Mouse (Mus musculus): Measurements from ENCODE around the gene Nolc1.

Nolc1 gene

DNA sequence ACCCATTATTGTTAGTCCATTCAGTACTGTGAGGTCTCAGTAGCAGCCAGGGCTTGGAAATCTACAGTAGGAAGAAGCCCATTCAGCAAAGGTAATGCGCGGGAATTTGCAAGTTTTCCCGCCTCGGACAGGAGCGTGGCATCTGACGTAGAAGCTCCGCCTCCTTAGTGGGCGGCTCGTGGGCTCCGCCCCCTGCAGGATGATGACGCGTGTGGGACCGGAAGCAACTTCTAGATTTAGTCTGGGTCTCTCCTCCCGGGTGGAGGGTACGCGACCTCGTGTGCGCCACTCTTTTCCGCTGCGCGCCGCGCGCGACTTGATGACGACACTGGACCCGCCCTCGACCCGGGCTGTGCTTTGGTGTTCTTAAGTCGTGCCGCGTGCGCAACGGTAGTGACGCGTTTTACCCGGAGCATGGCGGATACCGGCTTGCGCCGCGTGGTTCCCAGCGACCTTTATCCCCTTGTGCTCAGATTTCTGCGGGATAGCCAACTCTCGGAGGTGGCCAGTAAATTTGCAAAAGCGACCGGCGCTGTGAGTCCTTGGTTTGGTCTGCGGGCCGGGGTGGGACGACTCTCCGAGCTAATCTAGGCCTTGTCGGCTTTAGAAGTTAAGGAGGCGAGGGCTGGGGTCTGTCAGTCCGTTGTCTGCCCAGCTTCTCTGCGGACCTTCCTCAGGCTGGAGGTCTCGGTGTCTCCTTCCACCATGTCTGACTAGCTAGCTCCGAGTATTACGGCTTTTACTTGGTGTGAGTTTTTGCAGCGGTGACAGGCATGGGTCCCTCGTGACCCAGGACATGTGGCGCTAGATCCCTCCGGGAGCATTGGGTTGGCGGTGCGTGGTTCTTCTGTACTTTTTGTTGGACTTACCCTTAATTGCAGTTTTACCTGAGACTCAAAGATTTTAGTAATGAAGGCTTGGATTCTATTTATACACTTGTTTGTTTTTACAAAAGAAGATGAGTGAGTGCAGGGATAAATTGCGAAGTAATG lies at the start of gene Nolc1:
Nolc1 (plus strand) TSS at position 248 of the 992 bp plus-strand sequence.
- DNase-seq (ENCODE audit: low spot score in 2 of 2): peak; percentile 99

DNA sequence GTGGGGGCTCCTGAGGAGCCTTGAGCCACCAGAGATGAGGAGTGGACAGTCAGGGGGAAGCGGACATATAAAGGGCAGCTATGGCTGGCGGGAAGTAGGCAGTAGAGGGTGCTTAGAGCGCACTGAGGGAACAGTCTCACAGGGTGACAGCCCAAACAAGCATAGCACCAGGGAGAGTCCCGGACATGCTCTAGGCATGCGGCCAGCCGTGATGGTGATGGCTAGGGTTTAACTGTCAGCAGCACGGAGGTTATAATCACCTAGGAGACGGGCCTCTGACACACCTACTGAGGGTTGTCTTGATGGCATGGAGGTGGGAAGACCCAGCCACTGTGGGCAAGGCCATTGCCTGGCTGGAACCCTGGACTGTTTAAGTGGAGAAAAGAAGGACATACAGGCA lies 49.1 kb upstream of the Nolc1 start:
- DNase-seq (ENCODE audit: low spot score in 2 of 2): no peak

DNA sequence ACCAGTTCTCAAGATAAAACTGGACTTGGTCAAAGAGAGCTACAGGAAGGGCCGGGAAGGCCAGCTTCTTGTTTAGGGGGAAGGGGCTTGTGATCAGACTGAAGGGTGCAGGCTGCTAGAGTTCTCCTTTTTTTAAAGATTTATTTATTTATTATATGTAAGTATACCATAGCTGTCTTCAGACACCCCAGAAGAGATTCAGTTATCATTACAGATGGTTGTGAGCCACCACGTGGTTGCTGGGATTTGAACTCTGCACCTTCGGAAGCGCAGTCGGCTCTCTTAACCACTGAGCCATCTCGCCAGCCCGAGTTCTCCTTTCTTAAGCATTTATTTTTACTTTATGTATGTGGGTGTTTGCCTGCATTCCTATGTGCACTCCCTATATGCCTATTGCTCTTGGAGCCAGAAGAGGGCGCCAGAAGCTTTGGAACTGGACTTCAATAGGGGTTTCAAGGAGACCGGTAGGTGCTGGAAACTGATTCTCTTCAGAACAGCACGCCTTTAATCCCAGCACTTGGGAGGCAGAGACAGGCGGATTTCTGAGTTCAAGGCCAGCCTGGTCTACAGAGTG lies 46.8 kb upstream of the Nolc1 start:
- no peak for DNase-seq (ENCODE audit: low spot score in 2 of 2)

DNA sequence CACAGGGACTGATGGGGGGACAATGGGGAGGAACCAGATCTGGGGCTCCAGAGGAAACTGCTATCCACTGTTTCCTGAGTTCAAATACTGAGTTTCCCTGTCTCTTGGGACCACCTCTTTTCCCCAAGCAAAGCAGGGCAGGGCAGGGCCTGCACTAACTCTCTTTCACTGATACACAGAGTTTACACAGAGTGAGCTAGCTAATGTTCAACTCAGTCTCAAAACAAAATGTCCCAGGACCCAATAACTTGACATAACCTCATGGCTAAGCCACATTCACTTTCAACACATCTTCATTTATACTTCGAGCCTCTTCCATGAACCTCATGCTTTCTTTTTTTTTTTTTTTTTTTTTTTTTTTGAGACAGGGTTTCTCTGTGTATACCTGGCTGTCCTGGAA lies 46.0 kb upstream of the Nolc1 start:
- DNase-seq (ENCODE audit: low spot score in 2 of 2): no peak

DNA sequence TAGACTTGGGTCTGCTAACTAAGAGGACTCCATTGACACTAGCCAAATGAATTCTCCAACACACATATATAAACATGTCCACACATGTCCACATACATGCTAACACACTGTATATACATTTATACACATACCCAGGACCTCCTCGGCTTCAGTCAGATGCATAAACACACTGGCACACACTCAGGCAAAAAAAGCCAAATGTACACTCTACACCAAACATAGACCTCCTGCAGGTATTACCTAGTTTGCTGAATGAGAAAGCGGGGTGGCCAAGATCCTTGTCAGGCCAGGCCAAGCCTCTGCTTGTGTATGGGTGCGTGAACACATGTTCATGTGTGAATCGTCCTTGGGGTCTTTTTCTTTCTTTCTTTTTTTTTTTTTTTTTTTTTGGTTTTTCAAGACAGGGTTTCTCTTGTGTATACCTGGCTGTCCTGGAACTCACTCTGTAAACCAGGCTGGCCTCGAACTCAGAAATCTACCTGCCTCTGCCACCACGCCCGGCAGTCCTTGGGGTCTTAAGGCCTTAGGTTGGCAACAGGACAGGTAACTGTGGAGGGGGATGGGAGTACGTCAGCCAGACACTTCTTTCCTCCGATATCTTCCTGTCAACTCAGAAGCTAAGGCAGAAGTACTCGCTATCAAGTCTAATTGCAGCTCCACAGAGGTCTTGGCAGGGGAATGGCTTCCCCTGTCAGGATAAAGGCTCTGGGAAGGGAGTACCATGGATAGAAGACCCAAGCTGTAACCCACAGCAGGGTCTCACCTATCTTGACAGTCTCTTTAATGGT lies 45.3 kb upstream of the Nolc1 start:
- no peak for DNase-seq (ENCODE audit: low spot score in 2 of 2)

DNA sequence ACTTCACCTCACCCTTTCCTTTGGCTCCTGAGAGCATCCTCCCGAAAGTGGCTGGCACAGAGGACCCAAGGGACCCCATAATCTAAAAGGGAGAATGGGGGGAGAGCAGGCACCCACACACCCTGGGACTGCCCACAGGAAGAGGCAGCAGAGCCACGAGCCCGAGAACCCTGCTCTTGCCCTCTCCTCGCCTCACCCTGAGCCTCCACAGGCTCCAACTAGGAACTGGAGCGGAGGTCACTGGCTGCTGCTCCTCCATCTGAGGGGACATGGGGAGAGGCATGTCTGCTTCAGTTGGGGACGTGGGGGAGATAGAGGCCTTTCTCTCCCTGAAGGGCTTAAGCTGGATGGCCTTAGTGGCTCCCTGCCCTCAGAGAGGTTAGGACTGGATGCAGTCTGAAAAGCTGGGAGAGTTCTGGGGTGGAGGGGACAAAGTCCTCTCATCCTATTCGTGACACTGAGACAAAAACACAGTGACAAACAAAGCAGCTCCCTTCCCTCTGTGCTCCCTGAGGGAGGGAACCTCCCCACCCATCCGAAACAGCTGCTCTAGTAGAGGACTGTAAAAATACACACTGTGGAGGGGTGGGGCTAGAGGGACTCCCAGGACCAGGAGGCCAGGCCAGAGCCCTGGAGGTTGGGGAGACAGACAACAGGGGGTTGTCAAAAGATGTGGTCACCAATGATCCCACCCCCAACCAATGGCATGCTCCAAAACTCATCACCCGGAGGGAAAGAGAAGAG lies 43.8 kb upstream of the Nolc1 start:
- no peak for DNase-seq (ENCODE audit: low spot score in 2 of 2)

DNA sequence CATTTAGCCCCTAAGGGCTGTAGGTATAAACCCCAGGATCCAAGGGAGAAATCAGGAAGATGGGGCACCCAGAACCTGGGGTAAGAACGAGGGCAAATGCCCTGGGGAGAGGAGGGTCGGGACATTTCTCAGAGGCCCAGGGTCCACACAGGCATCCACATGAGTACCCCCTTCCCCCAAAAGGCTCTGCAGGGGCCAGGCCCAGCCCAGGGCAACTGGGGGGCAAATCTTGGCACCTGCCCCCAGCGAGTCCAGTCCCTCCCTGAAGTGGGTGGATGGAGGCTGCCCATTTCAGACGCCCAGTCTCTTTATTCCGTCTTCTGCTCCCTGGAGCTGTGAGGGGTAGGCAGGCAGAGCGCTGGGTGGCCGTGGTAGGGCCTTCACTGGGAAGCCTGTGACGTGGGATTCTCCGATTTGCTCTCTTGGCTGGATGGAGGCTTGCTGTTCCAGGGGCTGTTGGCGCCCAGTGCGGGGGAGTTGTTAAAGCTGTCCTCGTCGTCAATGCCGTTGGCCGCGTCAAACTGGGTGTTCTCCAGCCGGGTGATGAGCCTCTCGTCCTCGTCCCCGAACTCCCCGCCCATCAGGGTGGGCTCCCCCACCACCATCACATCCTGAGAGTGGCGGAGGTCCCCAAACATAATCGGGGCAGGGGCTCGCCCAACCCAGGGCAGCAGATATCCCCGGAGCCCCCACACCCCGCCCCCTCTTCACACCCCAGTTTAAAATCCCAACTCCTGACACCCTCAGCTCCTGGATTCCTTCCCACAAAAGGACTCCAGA lies 42.7 kb upstream of the Nolc1 start:
- DNase-seq (ENCODE audit: low spot score in 2 of 2): no peak

DNA sequence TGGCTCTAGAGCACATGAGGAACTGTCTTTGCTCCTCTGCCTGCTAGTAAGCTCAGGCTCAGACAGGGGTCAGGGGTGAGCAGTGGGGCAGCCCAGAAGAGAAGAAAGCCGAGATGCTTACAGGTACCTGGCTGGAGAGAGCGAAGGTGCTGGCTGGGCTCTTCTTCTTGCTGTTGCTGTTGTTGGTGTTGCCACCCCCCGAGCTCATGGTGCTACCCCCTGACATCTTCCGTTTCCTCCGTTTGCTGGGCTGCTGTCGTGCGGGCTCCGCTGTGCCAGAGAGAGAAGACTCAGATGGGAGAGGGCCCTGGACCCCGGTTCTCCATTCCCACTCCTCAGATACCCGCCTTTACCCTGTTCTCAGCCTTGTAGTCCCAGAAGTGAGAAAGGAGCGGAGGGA lies 41.8 kb upstream of the Nolc1 start:
- DNase-seq (ENCODE audit: low spot score in 2 of 2): no peak

DNA sequence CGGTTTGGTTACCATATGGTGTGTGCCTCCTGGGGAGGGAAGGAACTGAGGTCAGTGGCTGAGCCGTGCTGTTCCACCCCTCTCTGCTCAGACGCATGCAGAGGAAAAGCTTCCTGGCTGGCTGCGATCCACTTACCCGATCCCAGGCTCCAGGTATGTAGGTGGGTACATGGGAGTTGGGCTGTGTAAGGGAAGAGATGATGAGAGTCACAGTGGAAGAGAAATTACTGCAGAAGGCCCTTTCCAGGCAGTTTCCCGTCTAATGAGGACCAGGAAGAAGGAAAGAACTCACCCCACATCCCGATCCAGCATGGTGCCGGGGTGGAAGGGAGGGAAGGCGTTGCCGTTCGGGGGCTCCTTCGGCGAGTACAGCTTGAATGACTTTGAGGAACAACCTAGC lies 39.7 kb upstream of the Nolc1 start:
- DNase-seq (ENCODE audit: low spot score in 2 of 2): no peak

DNA sequence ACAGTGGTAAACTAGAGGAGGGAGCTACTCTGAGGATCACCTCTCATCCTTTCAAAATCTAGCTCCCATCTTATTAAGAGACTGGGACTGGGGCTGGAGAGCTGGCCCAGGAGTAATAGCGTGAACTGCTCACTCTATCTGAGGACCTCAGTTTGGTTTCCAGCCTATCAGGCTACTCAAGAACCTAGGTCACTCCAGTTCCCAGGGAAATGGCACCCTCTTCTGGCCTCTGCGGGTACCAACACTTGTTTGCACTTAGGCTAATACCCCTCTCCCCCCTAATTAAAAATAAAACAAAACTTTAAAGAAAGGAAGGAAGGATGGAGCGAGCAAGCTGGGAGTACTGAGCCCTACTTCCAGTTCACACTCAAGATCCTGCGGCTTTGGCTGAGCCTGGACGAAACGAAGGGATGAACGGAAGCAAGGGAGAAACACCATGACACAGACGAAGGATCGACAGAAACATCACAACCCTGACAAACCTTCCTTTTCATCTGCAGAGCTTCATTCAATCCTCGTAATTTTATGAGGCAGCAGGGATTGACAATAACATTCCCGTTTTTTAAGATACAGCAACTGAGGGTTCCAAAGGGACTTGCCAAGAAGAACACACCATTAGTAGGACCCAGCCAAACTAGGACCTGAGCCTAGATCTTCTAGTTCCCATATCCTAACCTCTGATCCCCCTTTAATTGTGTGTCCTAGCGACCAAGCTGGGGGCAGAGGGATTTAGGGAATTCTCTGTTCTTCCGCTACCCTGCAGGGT lies 39.0 kb upstream of the Nolc1 start:
- no peak for DNase-seq (ENCODE audit: low spot score in 2 of 2)

DNA sequence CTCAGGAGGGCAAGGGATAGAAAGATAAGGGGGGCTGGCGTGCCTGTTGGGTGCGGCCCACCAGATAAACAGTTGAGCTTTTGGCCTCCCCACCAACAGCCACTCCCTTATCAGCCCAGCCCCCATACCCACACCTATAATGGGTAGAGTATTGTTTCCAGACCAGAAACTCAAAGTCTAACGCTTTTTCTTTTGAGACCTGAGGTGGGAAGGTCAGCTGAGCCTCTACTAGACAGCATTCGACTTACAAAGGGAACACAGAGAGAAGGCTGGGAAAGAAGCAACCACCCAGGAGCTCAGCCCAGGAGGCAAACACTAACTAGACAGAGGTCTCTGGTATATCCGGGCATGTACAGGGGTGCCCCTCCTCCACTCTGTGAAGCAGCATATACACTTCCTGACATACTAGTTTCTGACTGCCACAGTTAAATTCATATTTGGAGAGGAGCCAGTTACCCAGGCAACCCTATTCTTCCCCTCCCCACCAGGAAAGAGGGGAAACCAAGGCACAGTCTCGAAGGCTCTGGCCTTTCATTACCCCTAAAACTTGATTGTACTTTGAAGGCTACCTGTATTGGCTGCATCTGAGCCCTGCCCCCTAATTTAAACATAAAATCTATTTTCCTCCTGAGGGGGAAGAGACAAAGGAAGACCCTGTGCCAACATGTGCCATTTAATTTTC lies 38.3 kb upstream of the Nolc1 start:
- peak; percentile 61 to 62 for DNase-seq (ENCODE audit: low spot score in 2 of 2)

DNA sequence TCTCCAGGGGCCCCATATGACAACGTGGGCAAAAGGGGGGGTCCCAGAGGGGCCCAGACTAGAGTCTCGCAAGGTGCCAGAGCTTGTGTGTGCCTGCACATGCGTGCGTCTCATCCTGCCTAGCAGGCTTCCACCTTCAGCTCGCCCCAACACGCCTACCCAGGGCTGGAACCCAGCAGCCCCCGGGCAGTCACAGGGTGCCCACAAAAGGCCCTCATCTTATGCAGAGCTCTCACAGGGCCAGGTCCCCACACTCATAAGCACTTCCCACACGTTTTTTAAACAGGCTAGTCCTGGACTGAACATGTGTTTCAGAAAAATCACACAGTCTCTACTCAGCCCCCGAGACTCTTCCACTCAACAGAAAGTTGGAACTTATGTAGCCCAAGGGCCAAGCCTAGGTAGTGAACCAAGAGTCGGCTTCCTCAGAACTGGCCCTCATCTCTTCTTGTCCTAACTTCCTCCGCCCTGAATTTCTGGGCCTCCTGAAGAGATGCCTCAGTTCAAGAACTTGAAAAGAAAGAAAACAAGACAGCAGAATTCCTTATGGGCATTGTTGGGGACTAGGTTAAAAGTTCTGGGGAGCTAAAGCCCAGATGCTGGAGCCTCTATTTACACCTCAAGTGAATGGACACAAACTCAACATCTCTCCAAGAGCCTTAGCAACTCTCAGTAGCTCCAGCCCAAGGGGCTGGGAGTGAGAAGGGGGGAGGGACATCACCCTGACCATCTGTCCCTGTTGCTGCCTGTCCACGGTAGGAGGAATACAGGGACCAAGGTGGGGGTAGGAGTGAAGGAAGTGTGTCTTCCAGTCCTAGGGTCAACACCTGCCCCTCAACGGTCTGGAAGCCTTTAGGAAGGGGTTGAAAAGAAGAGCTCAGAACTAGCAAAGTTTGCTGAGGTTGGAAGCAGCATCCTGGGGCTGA lies 37.5 kb upstream of the Nolc1 start:
- DNase-seq (ENCODE audit: low spot score in 2 of 2): no peak

DNA sequence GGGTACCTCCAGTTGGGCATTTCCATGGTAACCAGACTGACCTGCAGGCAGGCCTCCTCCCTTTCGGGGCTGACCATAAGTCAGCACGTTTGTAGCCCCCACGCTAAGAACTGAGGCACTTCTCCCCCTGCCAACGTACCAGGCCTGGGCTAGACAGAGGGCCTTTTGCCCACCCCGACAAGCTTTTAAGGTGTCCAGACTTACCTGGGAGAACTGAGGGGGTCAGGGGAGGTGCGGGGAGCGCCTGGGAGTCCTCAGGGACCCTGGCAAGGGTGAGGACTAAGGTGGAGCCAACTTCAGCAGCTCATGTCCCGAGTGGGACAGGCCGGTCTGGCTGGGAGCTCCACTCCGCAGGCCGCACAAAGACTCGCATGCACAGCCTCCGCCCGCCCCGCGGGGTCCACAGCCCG lies 36.8 kb upstream of the Nolc1 start:
- DNase-seq (ENCODE audit: low spot score in 2 of 2): peak in 1 of 2 experiments; percentile 22

DNA sequence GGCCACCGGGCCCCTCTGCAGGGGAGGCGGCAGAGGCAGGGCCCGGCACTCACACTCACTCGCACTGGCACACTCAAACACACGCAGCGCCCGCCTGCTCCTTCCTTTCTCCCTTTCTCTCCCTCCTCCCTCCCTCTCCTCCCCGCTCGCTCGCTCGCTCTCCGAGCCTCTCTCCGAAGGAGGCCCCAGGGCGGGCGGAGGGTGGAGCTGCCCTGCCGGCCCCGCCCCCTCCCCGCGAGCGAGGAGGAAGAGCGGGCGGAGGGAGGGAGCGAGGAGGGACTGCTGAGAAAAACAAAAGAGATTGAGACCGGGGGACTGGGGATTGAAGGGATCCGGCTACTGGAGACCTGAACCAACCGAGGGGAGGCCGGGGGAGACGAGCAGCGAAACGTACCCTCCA lies 36.2 kb upstream of the Nolc1 start:
- DNase-seq (ENCODE audit: low spot score in 2 of 2): peak; percentile 93

DNA sequence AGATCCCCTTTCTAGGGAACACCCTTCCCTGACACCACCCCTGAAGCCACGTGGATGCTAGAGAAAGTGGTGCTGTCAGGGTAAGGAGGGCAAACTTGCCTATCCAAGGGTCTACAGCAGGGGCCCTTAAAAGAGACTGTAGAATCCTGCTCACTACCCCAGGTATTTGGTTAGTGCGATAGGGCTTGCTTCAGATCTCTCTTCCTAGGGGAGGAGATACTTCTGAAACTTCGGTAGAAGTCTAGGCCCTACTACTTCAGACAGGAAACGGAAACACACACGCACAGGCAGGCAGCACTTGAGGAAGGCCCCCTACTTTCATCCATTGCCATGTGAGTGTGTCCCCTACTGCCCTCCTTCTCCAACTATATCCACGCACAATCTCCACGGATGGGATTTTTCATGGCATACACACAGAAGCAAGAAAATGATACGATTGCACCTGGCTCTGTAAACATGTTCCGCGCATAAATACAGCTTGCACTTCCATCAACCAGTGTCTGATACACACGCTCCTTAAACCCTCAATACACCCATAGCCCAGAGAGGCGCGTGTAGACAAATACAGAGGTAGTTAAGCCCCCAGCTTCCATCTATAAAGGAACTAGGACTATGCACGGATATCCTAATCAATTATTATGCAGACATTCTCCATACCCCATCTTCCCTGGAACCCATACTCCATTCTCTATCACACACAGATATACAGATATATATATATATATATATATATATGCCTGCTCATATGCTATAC lies 35.3 kb upstream of the Nolc1 start:
- DNase-seq (ENCODE audit: low spot score in 2 of 2): peak; percentile 64 to 71

DNA sequence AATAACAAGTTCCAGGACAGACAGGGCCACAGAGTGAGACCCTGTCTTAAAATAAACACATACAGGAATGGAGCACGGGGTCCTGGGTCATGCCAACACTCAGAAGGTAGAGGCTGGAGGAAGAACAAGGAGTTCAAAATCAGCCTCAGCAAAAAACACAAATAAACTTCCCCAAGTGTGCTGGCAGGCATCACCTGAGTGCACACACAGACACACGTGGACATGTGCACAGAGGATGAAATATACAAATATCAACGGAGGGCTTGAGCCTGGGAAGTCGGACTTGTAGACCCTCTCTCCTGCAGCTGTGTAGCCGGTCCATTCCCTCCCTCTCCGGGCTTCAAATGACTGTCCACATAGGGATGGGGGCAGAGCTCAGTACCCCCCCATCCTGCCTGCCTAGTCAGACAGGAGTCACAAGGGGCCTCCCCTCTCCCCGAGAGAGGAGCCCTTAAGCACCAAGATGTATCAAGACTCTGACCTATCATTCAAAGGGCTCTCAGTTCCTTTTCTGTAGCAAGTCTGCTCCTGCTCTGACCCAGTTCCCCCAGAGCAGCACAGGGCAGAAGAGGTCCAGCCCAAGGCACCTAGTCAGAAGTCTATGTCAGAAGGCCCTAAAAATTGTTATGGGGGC lies 34.2 kb upstream of the Nolc1 start:
- DNase-seq (ENCODE audit: low spot score in 2 of 2): peak; percentile 57 to 60

DNA sequence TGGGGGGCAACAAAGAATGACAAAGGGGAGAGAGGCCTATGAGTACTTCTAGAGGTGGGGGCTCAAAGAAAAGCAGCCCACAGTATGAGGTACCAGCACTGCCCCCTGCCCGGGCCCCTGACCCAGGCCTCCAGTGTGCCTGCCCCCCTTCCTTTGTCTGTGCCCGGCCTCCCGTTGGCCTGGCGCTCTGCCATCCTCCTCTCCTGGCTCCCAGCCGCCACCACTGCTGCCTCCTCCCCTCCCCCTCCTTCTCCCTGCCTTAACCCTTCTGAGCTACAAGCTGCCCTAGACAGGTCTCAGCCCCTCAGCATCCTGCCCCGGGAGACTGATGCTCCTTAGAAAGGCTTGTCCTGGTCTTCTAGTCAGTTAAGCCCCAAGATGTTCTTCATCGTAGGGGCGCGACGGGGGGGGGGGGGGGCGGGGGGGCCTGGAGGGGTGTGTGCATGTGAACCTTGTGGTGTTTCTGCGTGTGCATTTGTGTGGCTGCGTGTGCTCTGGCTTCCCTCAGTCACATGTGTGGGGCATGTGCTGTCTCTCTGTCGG lies 33.7 kb upstream of the Nolc1 start:
- peak; percentile 47 to 53 for DNase-seq (ENCODE audit: low spot score in 2 of 2)
